Mouse (Mus musculus): ENCODE measurements at regions not wholly inside any gene's neighbourhood (a gene's known extent, or its start where the extent isn't known, plus 50 kb on each side); places are given as distances from the start of the nearest gene placed in this dataset.
"Not testable (repeated sequence)": the region's sequence is repeated elsewhere in the genome, so short reads cannot be mapped to it uniquely, and the experiment has no call there.

GRCm38 (mm10) chr7:58400594-58400993 lies 255.4 kb upstream of the Atp10a start:
- H3K4me1 ChIP-seq (ENCODE audit: control insufficient read depth, insufficient read depth, low read length) = peaks cover 5% of the 10 kb centered on the region
- no peak overlapping the region for H3K4me3 ChIP-seq (ENCODE audit: insufficient read depth, low read length)
- H3K27ac ChIP-seq (ENCODE audit: insufficient read depth, low read depth, low read length) = no peak overlapping the region
- TF ChIP-seq POLR2A (IDR thresholded peaks at IDR 0.05; ENCODE audit: borderline replicate concordance, low read depth, low read length) (no peak), CTCF (IDR thresholded peaks at IDR 0.05; ENCODE audit: low read depth, low read length) (no peak)

GRCm38 (mm10) chr7:58436888-58437625 lies 218.9 kb upstream of the Atp10a start:
- TF ChIP-seq CTCF (IDR thresholded peaks at IDR 0.05; ENCODE audit: low read depth, low read length) (no peak), POLR2A (IDR thresholded peaks at IDR 0.05; ENCODE audit: borderline replicate concordance, low read depth, low read length) (no peak)
- Histone ChIP-seq H3K27ac (ENCODE audit: insufficient read depth, low read depth, low read length) (no peak overlapping the region), H3K4me3 (ENCODE audit: insufficient read depth, low read length) (no peak overlapping the region), H3K4me1 (ENCODE audit: control insufficient read depth, insufficient read depth, low read length) (no peaks in the 10 kb centered on the region)

GRCm38 (mm10) chr7:58442535-58443184 lies 213.3 kb upstream of the Atp10a start:
- no peak overlapping the region for H3K4me3 ChIP-seq (ENCODE audit: insufficient read depth, low read length)
- TF ChIP-seq CTCF (IDR thresholded peaks at IDR 0.05; ENCODE audit: low read depth, low read length) (no peak), POLR2A (IDR thresholded peaks at IDR 0.05; ENCODE audit: borderline replicate concordance, low read depth, low read length) (no peak)
- H3K4me1 ChIP-seq (ENCODE audit: control insufficient read depth, insufficient read depth, low read length) = no peaks in the 10 kb centered on the region
- H3K27ac ChIP-seq (ENCODE audit: insufficient read depth, low read depth, low read length) = no peak overlapping the region

- H3K27ac ChIP-seq (ENCODE audit: insufficient read depth, low read depth, low read length) = no peak overlapping the region
- no peaks in the 10 kb centered on the region for H3K4me1 ChIP-seq (ENCODE audit: control insufficient read depth, insufficient read depth, low read length)
- no peak overlapping the region for H3K4me3 ChIP-seq (ENCODE audit: insufficient read depth, low read length)
- no peak for TF ChIP-seq POLR2A (IDR thresholded peaks at IDR 0.05; ENCODE audit: borderline replicate concordance, low read depth, low read length)
- TF ChIP-seq CTCF (IDR thresholded peaks at IDR 0.05; ENCODE audit: low read depth, low read length) = no peak
Measured at GRCm38 (mm10) chr7:58443297-58443696, 212.7 kb upstream of the Atp10a start.

GRCm38 (mm10) chr7:58445781-58446180 lies 210.2 kb upstream of the Atp10a start:
- Histone ChIP-seq H3K27ac (ENCODE audit: insufficient read depth, low read depth, low read length) (no peak overlapping the region), H3K4me3 (ENCODE audit: insufficient read depth, low read length) (no peak overlapping the region), H3K4me1 (ENCODE audit: control insufficient read depth, insufficient read depth, low read length) (no peaks in the 10 kb centered on the region)
- TF ChIP-seq POLR2A (IDR thresholded peaks at IDR 0.05; ENCODE audit: borderline replicate concordance, low read depth, low read length) (no peak), CTCF (IDR thresholded peaks at IDR 0.05; ENCODE audit: low read depth, low read length) (no peak)

- no peak overlapping the region for H3K27ac ChIP-seq (ENCODE audit: insufficient read depth, low read depth, low read length)
- no peaks in the 10 kb centered on the region for H3K4me1 ChIP-seq (ENCODE audit: control insufficient read depth, insufficient read depth, low read length)
- no peak overlapping the region for H3K4me3 ChIP-seq (ENCODE audit: insufficient read depth, low read length)
- TF ChIP-seq CTCF (IDR thresholded peaks at IDR 0.05; ENCODE audit: low read depth, low read length) = no peak
- no peak for TF ChIP-seq POLR2A (IDR thresholded peaks at IDR 0.05; ENCODE audit: borderline replicate concordance, low read depth, low read length)
Measured at GRCm38 (mm10) chr7:58446261-58446660, 209.7 kb upstream of the Atp10a start.

GRCm38 (mm10) chr7:58448727-58449126 lies 207.2 kb upstream of the Atp10a start:
- no peak overlapping the region for H3K27ac ChIP-seq (ENCODE audit: insufficient read depth, low read depth, low read length)
- TF ChIP-seq CTCF (IDR thresholded peaks at IDR 0.05; ENCODE audit: low read depth, low read length) = no peak
- TF ChIP-seq POLR2A (IDR thresholded peaks at IDR 0.05; ENCODE audit: borderline replicate concordance, low read depth, low read length) = no peak
- H3K4me3 ChIP-seq (ENCODE audit: insufficient read depth, low read length) = no peak overlapping the region
- no peaks in the 10 kb centered on the region for H3K4me1 ChIP-seq (ENCODE audit: control insufficient read depth, insufficient read depth, low read length)

GRCm38 (mm10) chr7:58451981-58452380 lies 204.0 kb upstream of the Atp10a start:
- Histone ChIP-seq H3K4me1 (ENCODE audit: control insufficient read depth, insufficient read depth, low read length) (no peaks in the 10 kb centered on the region), H3K4me3 (ENCODE audit: insufficient read depth, low read length) (no peak overlapping the region), H3K27ac (ENCODE audit: insufficient read depth, low read depth, low read length) (no peak overlapping the region)
- TF ChIP-seq CTCF (IDR thresholded peaks at IDR 0.05; ENCODE audit: low read depth, low read length) (no peak), POLR2A (IDR thresholded peaks at IDR 0.05; ENCODE audit: borderline replicate concordance, low read depth, low read length) (no peak)

- not testable (repeated sequence) for H3K27ac ChIP-seq (ENCODE audit: insufficient read depth, low read depth, low read length)
Measured at GRCm38 (mm10) chr7:58458146-58458545, 197.8 kb upstream of the Atp10a start.

GRCm38 (mm10) chr7:58460939-58461338 lies 195.0 kb upstream of the Atp10a start:
- Histone ChIP-seq H3K4me3 (ENCODE audit: insufficient read depth, low read length) (no peak overlapping the region), H3K27ac (ENCODE audit: insufficient read depth, low read depth, low read length) (no peak overlapping the region), H3K4me1 (ENCODE audit: control insufficient read depth, insufficient read depth, low read length) (no peaks in the 10 kb centered on the region)
- TF ChIP-seq POLR2A (IDR thresholded peaks at IDR 0.05; ENCODE audit: borderline replicate concordance, low read depth, low read length) (no peak), CTCF (IDR thresholded peaks at IDR 0.05; ENCODE audit: low read depth, low read length) (no peak)

More at GRCm38 (mm10) chr7:58458146-58458545, 197.8 kb upstream of the Atp10a start:
- H3K4me3 ChIP-seq (ENCODE audit: insufficient read depth, low read length); H3K4me1 ChIP-seq (ENCODE audit: control insufficient read depth, insufficient read depth, low read length): not testable (repeated sequence)

Data from bone marrow macrophage, adult 2 months (primary cell).